Mouse (Mus musculus) midbrain, embryonic 15.5 days (tissue): ENCODE measurements around the gene Atxn7l3. TPM values are rescaled to one million over a fixed set of nuclear protein-coding genes. Genes with fewer than 3 reads are reported as not detected.

Experiments used
- ATAC-seq: fragments of 200-750 bp; cut with Nextera tagmentation; replicated peaks from 2 replicates; pipeline ENCODE4 v1.8.0; 2017; ENCODE audit warnings: moderate TSS enrichment
- H3K27ac ChIP-seq: fragments of 300-500 bp; sonication (generic); 2 replicates; pipeline ENCODE4 v1.5.1; 2015; ENCODE audit warnings: mild to moderate bottlenecking, inconsistent platforms
- H3K27me3 ChIP-seq: fragments of 300-500 bp; sonication (generic); replicated peaks from 2 replicates; pipeline ENCODE4 v1.6.1; 2015; ENCODE audit warnings: inconsistent platforms
- H3K36me3 ChIP-seq: fragments of 300-500 bp; sonication (generic); replicated peaks from 2 replicates; pipeline ENCODE4 v1.6.1; 2015; ENCODE audit warnings: inconsistent platforms
- H3K4me1 ChIP-seq: fragments of 300-500 bp; sonication (generic); 2 replicates; pipeline ENCODE4 v1.6.1; 2015; ENCODE audit warnings: inconsistent platforms
- H3K4me2 ChIP-seq: fragments of 300-500 bp; sonication (generic); 2 replicates; pipeline ENCODE4 v1.6.1; 2015; ENCODE audit warnings: inconsistent platforms, mild to moderate bottlenecking, moderate library complexity
- H3K4me3 ChIP-seq: fragments of 300-500 bp; sonication (generic); 2 replicates; pipeline ENCODE4 v1.5.1; 2015; ENCODE audit warnings: mild to moderate bottlenecking, inconsistent platforms
- H3K9ac ChIP-seq: fragments of 300-500 bp; sonication (generic); 2 replicates; pipeline ENCODE4 v1.6.1; 2015; ENCODE audit warnings: mild to moderate bottlenecking, inconsistent platforms
- H3K9me3 ChIP-seq: fragments of 300-500 bp; sonication (generic); 2 replicates; pipeline ENCODE4 v1.6.1; 2016; ENCODE audit warnings: inconsistent platforms
- WGBS: fragments of 180-500 bp; shearing (Covaris S2); methylation state at CpG from one replicate; pipeline ENCODE4 v1.1.7; 2015; ENCODE audit warnings: mixed read lengths; 5-methylcytosine and 5-hydroxymethylcytosine counted together
- polyA plus RNA-seq: library from polyadenylated mRNA; unstranded; fragments of >200 nt; fragmentation: Nextera tagmentation; extraction: Ambion mirVana; gene quantifications from 2 replicates; pipeline ENCODE4 v1.2.1, GENCODE M21; 2015

Atxn7l3 gene
- polyA plus RNA-seq, 1 experiment from 2014 or later: 31.6 TPM

- Histone ChIP-seq H3K4me1 (peaks cover 28% of the 10 kb centered on the region), H3K27ac (peak overlapping the region; percentile 98), H3K36me3 (peaks cover 20% of the 10 kb centered on the region; the same call in 1 of the 2 replicates), H3K4me3 (peak overlapping the region; percentile 67), H3K4me2 (peak overlapping the region; percentile 89), H3K9me3 (no peaks in the 10 kb centered on the region), H3K27me3 (no peaks in the 10 kb centered on the region), H3K9ac (peak overlapping the region; percentile 86)
- peak; percentile 7 for ATAC-seq
- under 1% methylated on average over 62 of the region's 87 CpGs for WGBS
Observed at GRCm38 (mm10) chr11:102317298-102317900, 21.0 kb upstream of the Atxn7l3 start.

GRCm38 (mm10) chr11:102316572-102317297, 20.3 kb upstream of the Atxn7l3 start:
- H3K27me3 ChIP-seq: no peaks in the 10 kb centered on the region
- peak overlapping the region; percentile 86 for H3K9ac ChIP-seq
- H3K4me2 ChIP-seq: peak overlapping the region; percentile 89
- peaks cover 26% of the 10 kb centered on the region; the same call in 1 of the 2 replicates for H3K36me3 ChIP-seq
- H3K9me3 ChIP-seq: no peaks in the 10 kb centered on the region
- H3K4me1 ChIP-seq: peaks cover 28% of the 10 kb centered on the region
- ATAC-seq: peak; percentile 48
- WGBS: under 1% methylated on average over 55 of the region's 80 CpGs
- peak overlapping the region; percentile 98 for H3K27ac ChIP-seq
- peak overlapping the region; percentile 67 for H3K4me3 ChIP-seq

- Histone ChIP-seq H3K27me3 (no peaks in the 10 kb centered on the region), H3K4me1 (peaks cover 27% of the 10 kb centered on the region), H3K27ac (peak overlapping the region; percentile 98), H3K36me3 (peaks cover 26% of the 10 kb centered on the region; the same call in 1 of the 2 replicates), H3K9me3 (no peaks in the 10 kb centered on the region), H3K9ac (peak overlapping the region; percentile 86), H3K4me2 (peak overlapping the region; percentile 89), H3K4me3 (peak overlapping the region; percentile 67)
- WGBS: 7% methylated on average over 14 of the region's 14 CpGs
- ATAC-seq: peak; percentile 4; the same call in 1 of the 2 replicates
Observed at GRCm38 (mm10) chr11:102315690-102316571, 19.5 kb upstream of the Atxn7l3 start.

- Histone ChIP-seq H3K36me3 (peaks cover 32% of the 10 kb centered on the region; the same call in 1 of the 2 replicates), H3K27me3 (no peaks in the 10 kb centered on the region), H3K4me2 (no peak overlapping the region), H3K27ac (no peak overlapping the region), H3K9ac (no peak overlapping the region; the same call in 1 of the 2 replicates), H3K9me3 (no peaks in the 10 kb centered on the region), H3K4me1 (peaks cover 29% of the 10 kb centered on the region), H3K4me3 (no peak overlapping the region)
- 90% methylated on average over 12 of the region's 12 CpGs for WGBS
- ATAC-seq: no peak
Observed at GRCm38 (mm10) chr11:102314321-102314720, 17.9 kb upstream of the Atxn7l3 start.

- Histone ChIP-seq H3K4me1 (peaks cover 36% of the 10 kb centered on the region), H3K4me2 (no peak overlapping the region), H3K9me3 (no peaks in the 10 kb centered on the region), H3K27ac (no peak overlapping the region), H3K36me3 (peaks cover 38% of the 10 kb centered on the region), H3K9ac (no peak overlapping the region), H3K4me3 (no peak overlapping the region), H3K27me3 (no peaks in the 10 kb centered on the region)
- ATAC-seq: no peak
- WGBS: 89% methylated on average over 6 of the region's 6 CpGs
Observed at GRCm38 (mm10) chr11:102312586-102312985, 16.2 kb upstream of the Atxn7l3 start.

- Histone ChIP-seq H3K9me3 (no peaks in the 10 kb centered on the region), H3K27me3 (no peaks in the 10 kb centered on the region), H3K4me1 (peaks cover 36% of the 10 kb centered on the region), H3K36me3 (peaks cover 45% of the 10 kb centered on the region), H3K4me2 (no peak overlapping the region), H3K9ac (no peak overlapping the region), H3K27ac (no peak overlapping the region), H3K4me3 (no peak overlapping the region)
- no peak for ATAC-seq
- 85% methylated on average over 4 of the region's 4 CpGs for WGBS
Observed at GRCm38 (mm10) chr11:102311966-102312365, 15.5 kb upstream of the Atxn7l3 start.

- H3K9me3 ChIP-seq: no peaks in the 10 kb centered on the region
- no peak overlapping the region for H3K9ac ChIP-seq
- 42% methylated on average over 38 of the region's 38 CpGs for WGBS
- no peak for ATAC-seq
- H3K4me3 ChIP-seq: no peak overlapping the region
- H3K4me2 ChIP-seq: no peak overlapping the region
- H3K27me3 ChIP-seq: no peaks in the 10 kb centered on the region
- H3K27ac ChIP-seq: no peak overlapping the region
- H3K4me1 ChIP-seq: peaks cover 31% of the 10 kb centered on the region
- peaks cover 54% of the 10 kb centered on the region for H3K36me3 ChIP-seq
Observed at GRCm38 (mm10) chr11:102310768-102311695, 14.6 kb upstream of the Atxn7l3 start.

GRCm38 (mm10) chr11:102309821-102310617, 13.6 kb upstream of the Atxn7l3 start:
- peaks cover 55% of the 10 kb centered on the region for H3K36me3 ChIP-seq
- no peak overlapping the region for H3K9ac ChIP-seq
- H3K9me3 ChIP-seq: no peaks in the 10 kb centered on the region
- peak overlapping the region; percentile 51 for H3K4me2 ChIP-seq
- H3K27me3 ChIP-seq: no peaks in the 10 kb centered on the region
- H3K4me3 ChIP-seq: no peak overlapping the region
- WGBS: 88% methylated on average over 22 of the region's 22 CpGs
- 0 out of 2 replicates have a peak, but pooled peaks have one; percentile 18 for ATAC-seq
- 0 out of 2 replicates have a peak overlapping the region, but pooled peaks have one; percentile 67 for H3K27ac ChIP-seq
- peaks cover 21% of the 10 kb centered on the region for H3K4me1 ChIP-seq

GRCm38 (mm10) chr11:102308979-102309378, 12.5 kb upstream of the Atxn7l3 start:
- peak overlapping the region; percentile 24 for H3K4me3 ChIP-seq
- H3K4me1 ChIP-seq: peaks cover 18% of the 10 kb centered on the region
- H3K27ac ChIP-seq: peak overlapping the region; percentile 67
- H3K9ac ChIP-seq: peak overlapping the region; percentile 2; the same call in 1 of the 2 replicates
- H3K27me3 ChIP-seq: no peaks in the 10 kb centered on the region
- H3K4me2 ChIP-seq: peak overlapping the region; percentile 51
- peak; percentile 91 for ATAC-seq
- H3K36me3 ChIP-seq: peaks cover 49% of the 10 kb centered on the region
- WGBS: under 1% methylated on average over 27 of the region's 27 CpGs
- H3K9me3 ChIP-seq: no peaks in the 10 kb centered on the region

- Histone ChIP-seq H3K27ac (no peak overlapping the region), H3K36me3 (peaks cover 40% of the 10 kb centered on the region), H3K27me3 (no peaks in the 10 kb centered on the region), H3K4me2 (no peak overlapping the region), H3K4me3 (no peak overlapping the region), H3K9ac (no peak overlapping the region), H3K4me1 (peaks cover 18% of the 10 kb centered on the region), H3K9me3 (no peaks in the 10 kb centered on the region)
- ATAC-seq: no peak
- WGBS: 81% methylated on average over 9 of the region's 9 CpGs
Observed at GRCm38 (mm10) chr11:102308104-102308503, 11.7 kb upstream of the Atxn7l3 start.
